Mouse (Mus musculus) bone marrow macrophage, adult 2 months (primary cell): Measurements from ENCODE around the gene Ank3.

Experiments used
- CTCF ChIP-seq: IDR thresholded peaks from 2 replicates; pipeline ENCODE4 v1.5.1; 2012; ENCODE audit warnings: low read depth, mild to moderate bottlenecking, low read length, moderate library complexity
- POLR2A ChIP-seq: IDR thresholded peaks from 2 replicates; pipeline ENCODE4 v1.6.1; 2012; ENCODE audit warnings: mild to moderate bottlenecking, low read depth, low read length, borderline replicate concordance

GRCm38 (mm10) chr10:69383186-69383585 is 15.4 kb upstream of the Ank3 start:
- TF ChIP-seq CTCF (no peak), POLR2A (no peak)
